Mouse (Mus musculus) olfactory bulb, adult 2 months (tissue): ENCODE measurements around the gene Spata2.

Experiments
- CTCF ChIP-seq: fragments of 200-500 bp; IDR thresholded peaks from 2 replicates; pipeline ENCODE4 v1.5.1; 2012; ENCODE audit warnings: low read depth, mild to moderate bottlenecking, low read length, moderate library complexity; ENCODE audit not compliant: insufficient read depth
- POLR2A ChIP-seq: fragments of 200-500 bp; IDR thresholded peaks from 2 replicates; pipeline ENCODE4 v1.6.1; 2012; ENCODE audit warnings: mild to moderate bottlenecking, low read depth, low read length, moderate library complexity; ENCODE audit not compliant: insufficient read depth

- TF ChIP-seq POLR2A: no peak
- TF ChIP-seq CTCF: no peak
These were observed 23.0 kb upstream of the Spata2 start for GRCm38 (mm10) chr2:167515688-167516087.
